Mouse (Mus musculus): ENCODE data around the gene Prss16. TPM values are rescaled to one million over a fixed set of nuclear protein-coding genes. Genes with fewer than 3 reads are reported as not detected.
A peak's percentile ranks its signal among the peaks of the same experiment; 100 is the strongest.

Prss16 gene
- total RNA-seq, 4 experiments from 2014 or later: 0.22 TPM; not detected in 3

- DNase-seq (ENCODE audit: low spot score): peak; percentile 93
These were observed 35.3 kb downstream of the Prss16 start for GRCm38 (mm10) chr13:21974221-21974725.

- no peak for DNase-seq (ENCODE audit: low spot score)
These were observed 37.9 kb downstream of the Prss16 start for GRCm38 (mm10) chr13:21971641-21972040.

- no peak for DNase-seq (ENCODE audit: low spot score)
These were observed 39.7 kb downstream of the Prss16 start for GRCm38 (mm10) chr13:21969816-21970215.

GRCm38 (mm10) chr13:21969269-21969668 is 40.3 kb downstream of the Prss16 start:
- DNase-seq (ENCODE audit: low spot score): no peak

Small RNA genes within 50 kb of the gene (microRNA-seq; reads per million reads assigned to microRNA genes)
- gene Gm44390 (not detected), gene Gm44486 (not detected)

Other genes starting within 250 kb of the Prss16 start
- gene Hist1h1b, start 229.1 kb downstream of the Prss16 start, total RNA-seq (2022): 1 to 10 TPM in 3 of 4 experiments, under 1 TPM in 1; 0.62 to 4.7 (median 2.5) TPM
- gene Hist1h3i, start 226.4 kb downstream of the Prss16 start, total RNA-seq (2022): 10 to 100 TPM in 1 of 4 experiments, 1 to 10 TPM in 3; 6.6 to 10.5 (median 8.8) TPM
- 1 to 10 TPM in 1 of 4 experiments, not detected in 3; 1.1 TPM for gene Hist1h2an, start 222.5 kb downstream of the Prss16 start, total RNA-seq (2022)
- gene Hist1h2bp, start 222.3 kb downstream of the Prss16 start, total RNA-seq (2022): 1 to 10 TPM in 3 of 4 experiments, under 1 TPM in 1; 0.81 to 6.2 (median 1.3) TPM
- 10 to 100 TPM; 25.7 to 37.7 (median 29.1) TPM for gene Hist1h2bq, start 199.5 kb downstream of the Prss16 start, total RNA-seq (2022)
- gene Hist1h2ao, start 199.3 kb downstream of the Prss16 start, total RNA-seq (2022): 10 to 100 TPM in 1 of 4 experiments, not detected in 3; 16.3 TPM
- 10 to 100 TPM; 22.8 to 37.8 (median 29.3) TPM for gene Hist1h4m, start 198.0 kb downstream of the Prss16 start, total RNA-seq (2022)
- 10 to 100 TPM in 3 of 4 experiments, 1 to 10 TPM in 1; 6.1 to 17.9 (median 14.8) TPM for gene Hist1h4n, start 177.5 kb downstream of the Prss16 start, total RNA-seq (2022)
- gene Hist1h2ap, start 176.2 kb downstream of the Prss16 start, total RNA-seq (2022): 10 to 100 TPM in 1 of 4 experiments, 1 to 10 TPM in 2, not detected in 1; 3.1 to 13.1 (median 4.1) TPM
- 10 to 100 TPM; 25.5 to 37.9 (median 28.9) TPM for gene Hist1h2br, start 176.0 kb downstream of the Prss16 start, total RNA-seq (2022)
- 1 to 10 TPM in 1 of 4 experiments, under 1 TPM in 3; 0.46 to 1.0 (median 0.83) TPM for gene Zfp184, start 64.6 kb downstream of the Prss16 start, total RNA-seq (2022)
- gene Pom121l2, start 28.5 kb downstream of the Prss16 start, total RNA-seq (2022): not detected
- gene Hist1h2ah, start 25.8 kb upstream of the Prss16 start, total RNA-seq (2022): 10 to 100 TPM in 2 of 4 experiments, 1 to 10 TPM in 2; 1.7 to 11.1 (median 9.1) TPM
- gene Hist1h2bk, start 26.1 kb upstream of the Prss16 start, total RNA-seq (2022): 10 to 100 TPM in 1 of 4 experiments, 1 to 10 TPM in 3; 4.6 to 13.2 (median 8.3) TPM
- 10 to 100 TPM; 11.6 to 17.7 (median 15.2) TPM for gene Hist1h4i, start 31.6 kb upstream of the Prss16 start, total RNA-seq (2022)
- 10 to 100 TPM in 1 of 4 experiments, 1 to 10 TPM in 3; 2.7 to 12.6 (median 6.6) TPM for gene Hist1h2ag, start 33.2 kb upstream of the Prss16 start, total RNA-seq (2022)
- 1 to 10 TPM; 1.4 to 7.1 (median 2.5) TPM for gene Hist1h2bj, start 33.5 kb upstream of the Prss16 start, total RNA-seq (2022)
- gene Vmn1r188, start 74.7 kb upstream of the Prss16 start, total RNA-seq (2022): not detected
- gene Vmn1r189, start 96.1 kb upstream of the Prss16 start, total RNA-seq (2022): not detected
- gene Vmn1r191, start 174.2 kb upstream of the Prss16 start, total RNA-seq (2022): not detected
- not detected for gene Vmn1r192, start 181.4 kb upstream of the Prss16 start, total RNA-seq (2022)
- not detected for gene Vmn1r193, start 213.4 kb upstream of the Prss16 start, total RNA-seq (2022)
- gene Vmn1r194, start 234.5 kb upstream of the Prss16 start, total RNA-seq (2022): not detected

All from heart, adult 8-10 months (tissue).